Mouse (Mus musculus) cerebellum, adult 18-20 months (tissue): ENCODE measurements around the gene Trappc3l.

Source experiments
- DNase-seq, 2 experiments: peaks; one replicate each; pipeline ENCODE4 v3.0.0; 2021

The Trappc3l gene

GRCm38 (mm10) chr10:34095964-34096363 is 58.6 kb downstream of the Trappc3l start:
- no peak for DNase-seq

- peak; percentile 9 to 14 for DNase-seq
These were observed 59.1 kb downstream of the Trappc3l start, which contains the start of gene Calhm5 for GRCm38 (mm10) chr10:34096418-34096883. Calhm5 (minus strand) TSS chr10:34096519.

GRCm38 (mm10) chr10:34110863-34111465 is 73.6 kb downstream of the Trappc3l start:
- no peak for DNase-seq

DNA sequence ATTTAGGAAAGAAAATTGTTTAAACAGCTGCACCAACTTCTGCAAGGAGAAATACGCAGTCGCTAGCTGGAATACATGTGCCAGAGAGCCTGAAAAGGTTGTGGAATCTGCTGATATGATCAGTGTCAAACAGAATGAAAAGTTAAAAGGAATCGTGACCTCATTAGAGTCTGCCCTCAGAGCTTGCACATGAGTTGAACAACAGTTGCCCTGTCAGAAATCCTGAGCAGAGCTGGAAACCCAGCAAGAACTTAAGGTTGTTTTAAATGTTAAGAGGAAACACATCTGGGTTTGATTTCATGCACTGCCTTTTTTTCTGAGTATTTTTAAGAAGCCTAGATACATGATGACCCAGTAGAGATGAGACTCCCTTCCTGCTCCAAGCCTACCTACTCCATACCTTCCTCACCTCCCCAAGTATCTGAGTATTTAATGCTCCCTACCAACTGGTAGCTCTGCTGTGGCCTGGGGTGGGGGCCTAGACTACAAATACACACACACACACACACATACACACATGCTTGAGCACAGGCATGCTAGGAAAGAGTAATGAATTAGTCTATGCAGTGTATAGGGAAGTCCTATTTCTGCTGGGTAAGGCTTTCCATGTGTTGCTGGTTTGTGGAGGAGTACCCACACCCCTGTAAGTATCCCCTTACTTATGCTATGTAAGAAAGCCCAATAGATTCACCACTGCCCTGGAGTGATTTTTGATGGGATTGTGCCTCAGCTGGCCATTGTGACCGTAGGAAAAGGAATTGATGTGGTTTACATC is 74.8 kb downstream of the Trappc3l start:
- DNase-seq, result no peak

GRCm38 (mm10) chr10:34117131-34117530 is 79.7 kb downstream of the Trappc3l start:
- DNase-seq, result no peak

- DNase-seq, result no peak
These were observed 80.4 kb downstream of the Trappc3l start for GRCm38 (mm10) chr10:34117770-34118169.

- DNase-seq, result no peak
These were observed 81.0 kb downstream of the Trappc3l start for GRCm38 (mm10) chr10:34118421-34118820.

GRCm38 (mm10) chr10:34127392-34128378 is 90.3 kb downstream of the Trappc3l start, which contains the start of gene Calhm6:
Calhm6 (minus strand) TSS chr10:34127984.
- no peak for DNase-seq

DNA sequence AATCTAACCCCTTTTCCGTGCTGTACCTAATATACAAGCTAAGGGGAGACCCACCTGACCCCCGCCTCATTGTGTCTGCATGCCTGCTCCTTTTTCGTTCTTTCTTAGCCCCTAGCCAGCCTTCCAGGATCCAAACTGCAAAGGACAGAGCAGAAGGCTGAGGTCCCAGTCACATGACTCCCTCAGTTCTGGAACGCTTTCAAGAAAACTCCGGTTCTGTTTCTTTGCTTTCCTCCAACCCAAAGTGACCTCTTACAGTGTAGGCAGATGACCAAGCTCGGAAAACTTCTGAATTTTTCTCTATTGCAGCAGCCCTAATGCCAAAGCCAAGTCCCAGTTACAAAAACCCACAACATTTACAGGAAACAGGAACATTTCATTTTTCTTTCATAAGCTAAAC is 91.0 kb downstream of the Trappc3l start:
- DNase-seq, result no peak

DNA sequence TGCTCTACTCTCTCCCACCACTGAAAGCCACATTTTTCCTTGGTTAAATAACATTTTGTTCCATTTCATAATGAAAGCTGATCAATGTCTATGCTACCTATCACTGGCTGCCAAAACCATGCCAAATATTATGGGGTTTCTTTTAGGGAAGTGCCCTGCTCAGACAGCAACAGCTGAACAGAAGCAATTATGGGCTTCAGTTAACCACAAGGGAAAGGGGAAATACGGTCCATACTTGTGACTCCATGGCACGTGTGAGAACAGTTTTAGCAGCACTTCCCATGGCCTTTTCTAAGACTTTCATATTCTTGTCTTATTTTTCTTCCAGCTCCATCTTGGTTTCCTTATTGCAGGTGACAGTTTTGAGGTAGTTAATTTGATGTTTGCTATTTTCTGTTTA is 94.0 kb downstream of the Trappc3l start:
- no peak for DNase-seq

GRCm38 (mm10) chr10:34136432-34136831 is 99.0 kb downstream of the Trappc3l start:
- DNase-seq, result no peak

DNA sequence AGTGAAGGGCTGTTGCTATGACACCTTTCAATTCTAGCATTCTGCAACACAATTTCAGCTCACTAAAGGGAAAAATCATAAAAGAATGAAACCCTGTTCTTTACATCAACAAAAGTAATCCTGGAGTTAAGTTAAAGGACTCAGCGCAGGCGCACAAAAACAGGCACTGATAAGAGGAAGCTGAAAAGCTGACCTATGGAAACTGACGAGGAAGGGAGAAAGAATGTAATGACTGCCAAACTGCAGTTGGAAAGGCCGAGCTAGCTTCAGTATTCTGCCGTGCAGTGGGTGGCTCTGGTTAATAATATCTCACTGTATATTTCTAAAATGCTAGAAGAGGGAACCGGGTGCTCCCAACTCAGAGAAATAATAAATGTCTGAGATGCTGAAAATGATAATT is 100.6 kb downstream of the Trappc3l start:
- no peak for DNase-seq

- no peak for DNase-seq
These were observed 102.4 kb downstream of the Trappc3l start for GRCm38 (mm10) chr10:34139768-34140167.

- no peak for DNase-seq
These were observed 104.3 kb downstream of the Trappc3l start for GRCm38 (mm10) chr10:34141693-34142092.

- no peak for DNase-seq
These were observed 112.4 kb downstream of the Trappc3l start for GRCm38 (mm10) chr10:34149772-34150171.

DNA sequence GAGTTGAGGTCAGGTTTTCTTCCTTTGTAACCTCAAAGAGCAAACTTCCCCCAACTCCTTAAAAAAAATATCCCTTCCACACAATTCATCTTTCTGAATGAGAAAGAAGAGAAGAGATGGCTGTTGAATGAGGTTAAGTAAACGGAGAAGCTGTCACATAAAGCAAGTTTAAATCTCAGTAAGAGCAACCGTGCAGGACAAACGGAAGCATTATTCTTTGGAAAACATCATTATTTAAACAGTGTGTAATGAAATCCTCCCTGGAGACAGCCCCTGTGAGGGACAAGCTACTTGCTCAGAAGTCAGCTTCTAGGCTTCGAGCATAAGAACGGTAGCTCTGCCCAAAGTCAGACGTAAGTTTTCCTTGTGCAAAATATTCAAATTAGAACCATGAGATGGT is 113.1 kb downstream of the Trappc3l start:
- DNase-seq, result no peak

- no peak for DNase-seq
These were observed 114.4 kb downstream of the Trappc3l start for GRCm38 (mm10) chr10:34151827-34152226.

GRCm38 (mm10) chr10:34155796-34156554 is 118.6 kb downstream of the Trappc3l start:
- no peak for DNase-seq
